Mouse (Mus musculus) gastrocnemius, adult 8-10 months (tissue): ENCODE results near the gene Slc19a1. TPM values are rescaled to one million over a fixed set of nuclear protein-coding genes. Genes with fewer than 3 reads are reported as not detected.

Experiments
- DNase-seq, 2 experiments: peaks; one replicate each; pipeline ENCODE4 v3.0.0; 2022; ENCODE audit warnings: low spot score in 2 of 2
- total RNA-seq, 4 experiments: library from RNA; stranded (reverse); gene quantifications; 2 replicates each; pipeline ENCODE4 v1.2.4; 2022

Slc19a1 gene
- total RNA-seq, result 1 to 10 TPM; 4.6 to 5.5 (median 4.9) TPM

DNA sequence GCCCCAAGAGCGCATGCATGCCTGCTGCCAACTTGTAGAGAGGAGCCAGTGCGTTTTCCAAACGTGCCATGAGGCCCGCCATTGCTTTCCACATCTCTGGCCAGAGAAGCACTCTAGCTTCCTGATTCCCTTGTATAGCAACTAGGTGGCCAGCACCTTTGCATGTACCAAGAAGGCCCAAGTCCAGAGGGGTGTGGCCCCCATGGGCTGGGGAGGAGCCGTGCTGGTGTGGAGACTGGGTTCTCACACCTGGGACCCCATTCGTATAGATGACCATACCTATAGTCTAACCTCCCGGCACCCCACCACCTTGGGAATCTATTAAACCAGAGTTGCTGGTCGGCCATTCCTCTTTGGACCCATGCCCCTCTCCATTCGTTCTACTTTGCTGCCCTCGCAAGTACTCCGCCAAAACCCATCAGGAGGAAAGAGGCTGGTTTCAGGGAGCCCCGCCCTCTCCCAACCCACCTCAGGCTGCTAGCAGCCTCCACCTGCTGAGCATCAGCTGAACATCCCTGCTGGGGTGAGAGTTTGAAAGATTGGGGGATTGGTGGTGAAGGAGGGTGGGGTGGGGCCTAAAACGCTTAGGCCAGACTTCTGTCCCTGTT lies at the start of gene Slc19a1:
Slc19a1 (plus strand) TSS at position 474 of the 608 bp plus-strand sequence.
- no peak for DNase-seq

DNA sequence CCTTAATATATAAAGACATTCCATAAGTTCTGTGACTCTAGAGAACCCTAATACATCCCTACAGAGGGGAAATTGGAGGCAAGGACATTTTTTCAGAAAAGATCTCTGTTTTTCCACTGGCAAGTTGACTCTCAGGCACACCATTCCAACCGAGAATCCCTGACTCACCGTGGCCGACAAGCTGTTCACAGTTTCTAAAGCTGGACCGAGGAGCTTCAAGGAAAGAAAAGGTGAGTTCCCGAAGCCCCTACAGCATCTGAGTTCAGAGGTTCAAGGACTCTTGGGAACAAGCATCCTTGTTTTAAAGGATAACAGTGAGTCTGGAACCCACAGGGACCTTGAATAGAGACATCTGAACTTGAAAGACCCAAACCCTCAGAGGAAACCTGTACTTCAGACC lies 43.5 kb upstream of the Slc19a1 start:
- DNase-seq, result no peak

DNA sequence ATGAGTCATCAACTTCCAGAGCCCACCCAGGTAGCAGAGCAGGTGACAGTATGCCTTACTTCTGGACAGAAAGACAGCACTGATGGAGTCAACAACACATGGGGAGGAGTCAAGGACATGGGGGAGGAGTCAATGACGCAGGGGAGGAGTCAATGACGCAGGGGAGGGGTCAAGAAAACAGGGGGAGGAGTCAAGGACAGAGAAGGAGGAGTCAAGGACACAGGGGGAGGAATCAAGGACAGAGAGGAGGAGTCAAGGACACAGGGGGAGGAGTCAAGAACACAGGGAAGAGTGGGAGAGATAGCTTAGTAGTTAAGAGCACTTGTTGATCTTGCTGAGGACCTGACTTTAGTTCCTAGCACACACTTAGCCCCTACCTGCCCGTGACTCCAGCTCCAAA lies 39.6 kb upstream of the Slc19a1 start:
- DNase-seq, result no peak

DNA sequence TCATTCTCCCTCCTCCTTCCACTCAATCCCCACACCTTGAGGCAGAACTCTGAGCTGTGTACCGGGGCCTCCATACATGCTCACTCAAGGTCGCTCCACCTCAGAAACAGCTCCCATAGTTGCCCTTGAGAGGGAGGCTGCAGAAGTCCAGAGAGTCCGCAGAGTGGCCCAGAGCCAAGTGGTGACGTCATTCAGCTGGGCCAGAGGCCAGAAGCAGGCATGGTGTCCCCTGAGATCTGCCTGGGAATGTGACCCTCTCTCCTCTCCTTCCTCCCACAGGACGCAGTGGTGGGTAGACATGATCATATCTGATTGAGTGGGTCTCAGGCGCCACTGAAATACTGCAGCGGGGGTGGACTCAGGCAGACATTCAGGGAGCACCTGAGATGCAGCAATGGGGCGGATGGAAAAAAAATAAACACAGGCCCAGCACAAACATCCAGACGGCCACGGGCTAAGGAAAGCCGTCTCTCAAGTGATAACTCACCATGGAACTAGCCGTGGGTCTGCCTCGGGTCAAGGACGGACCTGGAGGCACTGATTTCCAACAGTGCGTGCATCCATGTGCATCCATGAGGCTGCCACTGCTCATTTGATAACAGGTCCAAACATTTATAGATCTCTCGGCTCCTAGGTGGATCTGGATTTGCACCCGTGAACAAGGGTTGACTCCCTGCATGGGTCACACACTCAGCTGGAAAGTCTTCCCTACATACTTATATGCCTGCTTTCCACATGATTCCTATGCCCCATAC lies 34.1 kb upstream of the Slc19a1 start:
- DNase-seq, result peak in 1 of 2 experiments; percentile 14

DNA sequence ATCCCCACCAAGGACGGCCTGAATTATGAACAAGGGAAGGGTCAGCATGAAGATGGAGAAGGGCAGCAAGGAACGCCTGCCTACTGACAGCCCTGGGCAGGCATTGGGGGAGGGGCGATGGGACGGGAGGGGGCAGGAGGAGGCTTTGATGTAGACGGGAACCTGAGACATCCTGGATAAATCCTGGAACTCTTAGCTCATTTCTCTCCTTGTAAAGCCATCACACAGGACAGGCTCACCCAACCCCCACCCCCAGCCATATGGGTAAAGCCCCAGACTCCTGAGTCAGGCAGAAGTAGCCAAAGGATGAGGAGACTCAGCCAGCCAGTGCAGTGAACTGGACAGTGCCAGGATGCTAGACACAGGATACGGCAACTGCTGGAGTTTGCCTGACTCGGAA lies 27.1 kb upstream of the Slc19a1 start:
- no peak for DNase-seq

DNA sequence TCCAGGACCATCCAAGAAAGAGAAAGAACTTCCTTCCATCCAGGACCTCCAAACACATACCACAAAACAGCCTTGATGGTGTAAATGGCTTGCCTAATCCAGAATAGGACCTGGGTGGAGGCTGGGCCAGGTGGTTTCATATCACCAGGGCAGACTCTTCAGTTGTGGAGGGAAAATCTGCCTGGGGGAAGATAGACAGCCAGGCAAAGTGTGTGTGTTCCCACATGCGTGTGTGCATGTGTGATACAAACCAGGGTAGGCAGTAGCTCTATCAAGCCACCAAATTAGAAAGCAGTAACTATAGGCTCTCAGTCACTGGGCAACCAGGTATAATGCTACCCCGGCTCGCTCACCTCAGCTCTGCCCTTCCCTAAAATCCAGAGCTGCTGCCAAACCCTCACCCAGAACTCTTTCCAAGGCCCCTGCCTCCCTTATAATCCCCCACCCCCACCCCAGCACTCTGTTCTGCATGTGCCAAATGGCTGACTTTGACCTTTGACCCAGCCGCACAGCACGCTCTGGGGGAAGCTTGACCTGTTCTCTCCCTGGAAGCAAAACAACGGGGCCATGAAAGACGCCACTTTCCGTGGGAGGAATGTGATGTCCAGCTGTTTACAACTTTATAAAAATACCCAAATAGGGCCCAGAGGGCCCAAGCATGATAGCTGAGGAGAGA lies 24.5 kb upstream of the Slc19a1 start:
- no peak for DNase-seq

DNA sequence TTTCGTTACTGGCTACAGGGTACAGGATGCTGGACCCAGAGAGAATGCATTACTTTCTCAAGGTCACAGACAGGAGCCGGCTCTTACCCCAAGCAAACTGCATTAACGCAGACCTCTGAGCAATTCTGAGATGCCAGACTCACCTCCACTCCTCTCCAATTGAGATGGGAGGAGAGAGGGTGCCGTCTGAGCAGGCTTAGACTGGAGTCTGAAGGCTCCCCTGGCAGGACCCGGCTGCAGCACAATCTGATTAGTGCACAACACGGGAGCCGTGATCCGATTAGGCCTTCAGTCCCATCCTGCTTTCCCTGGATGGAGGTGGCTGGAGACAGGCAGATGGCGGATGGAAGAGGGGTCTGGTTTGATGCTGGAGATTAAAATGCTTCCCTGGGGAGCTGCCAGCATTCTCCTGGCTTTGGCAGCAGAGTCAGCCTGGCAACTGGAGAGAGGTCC lies 23.9 kb upstream of the Slc19a1 start:
- DNase-seq, result no peak

DNA sequence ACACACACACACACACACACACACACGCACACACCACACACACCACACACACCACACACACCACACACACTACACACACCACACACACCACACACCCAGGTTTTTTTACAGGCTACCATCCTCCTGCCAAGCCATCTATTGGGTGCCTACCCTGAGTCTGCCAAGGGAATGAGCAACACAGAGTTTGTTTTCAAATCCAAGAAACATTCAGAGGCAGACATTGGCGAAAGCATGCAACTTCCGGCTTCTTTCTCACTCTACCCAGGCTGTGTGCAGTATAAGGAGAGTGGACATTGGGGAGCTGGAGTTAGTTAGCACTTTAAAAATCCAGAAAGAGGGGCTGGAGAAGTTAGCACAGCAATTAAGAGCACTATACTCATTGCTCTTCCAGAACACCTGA lies 23.3 kb upstream of the Slc19a1 start:
- no peak for DNase-seq

DNA sequence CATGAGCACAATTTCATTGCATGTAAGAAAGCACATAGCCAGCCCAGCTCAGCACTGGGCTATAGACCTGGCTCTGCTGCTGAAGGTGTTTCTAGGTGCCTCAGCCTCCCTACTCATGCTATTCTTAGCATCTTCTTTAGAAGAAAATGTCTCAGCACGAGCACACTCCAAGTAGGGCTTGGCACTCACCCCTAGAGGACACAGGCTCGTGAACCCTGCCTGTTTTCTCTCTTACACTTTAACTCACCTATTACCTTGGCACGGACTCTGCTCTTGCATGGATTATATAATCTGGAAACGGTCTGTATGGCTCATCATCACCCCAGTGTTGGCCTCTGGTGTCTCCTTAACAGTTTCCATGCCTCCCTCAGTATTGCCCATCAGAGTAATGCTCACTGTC lies 20.4 kb upstream of the Slc19a1 start:
- no peak for DNase-seq

DNA sequence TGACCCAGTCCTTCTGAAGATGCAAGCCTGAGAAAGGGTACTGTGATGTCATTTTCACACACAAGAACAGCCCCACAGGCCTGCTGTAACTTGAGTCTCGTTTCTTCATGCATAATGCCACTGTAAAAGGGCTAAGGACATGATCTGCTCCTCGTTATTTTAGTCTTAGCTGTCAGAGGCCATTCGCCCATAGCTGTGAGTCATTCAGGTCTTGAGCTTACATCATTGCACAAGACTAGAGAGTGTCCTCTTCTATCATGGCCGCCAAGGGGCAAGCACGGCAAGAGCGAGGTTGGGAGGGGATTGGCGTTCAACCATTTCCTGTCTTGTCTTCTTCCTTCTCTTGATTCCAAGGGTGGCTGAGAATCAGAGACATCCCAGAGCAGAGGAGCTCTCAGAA lies 16.0 kb upstream of the Slc19a1 start:
- DNase-seq, result no peak

DNA sequence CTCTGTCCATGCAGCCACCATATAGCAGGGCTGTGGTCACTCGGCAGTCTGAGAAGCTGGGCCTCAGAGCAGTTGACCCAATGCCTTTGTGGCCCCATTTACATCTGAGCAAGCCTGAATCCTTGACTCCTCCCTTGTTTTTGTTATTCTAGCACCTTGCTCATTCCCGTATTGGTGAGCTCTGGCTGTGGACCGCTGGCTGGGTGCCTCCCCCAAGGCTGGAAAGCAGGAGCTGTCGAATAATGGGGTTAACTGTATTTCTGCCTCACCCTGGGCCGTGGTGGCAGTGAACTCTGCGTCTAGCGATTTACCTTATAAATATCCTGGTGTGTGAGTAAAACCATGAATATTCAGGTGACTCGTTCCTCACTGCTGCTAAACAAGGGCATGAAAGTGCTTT lies 15.5 kb upstream of the Slc19a1 start:
- no peak for DNase-seq

DNA sequence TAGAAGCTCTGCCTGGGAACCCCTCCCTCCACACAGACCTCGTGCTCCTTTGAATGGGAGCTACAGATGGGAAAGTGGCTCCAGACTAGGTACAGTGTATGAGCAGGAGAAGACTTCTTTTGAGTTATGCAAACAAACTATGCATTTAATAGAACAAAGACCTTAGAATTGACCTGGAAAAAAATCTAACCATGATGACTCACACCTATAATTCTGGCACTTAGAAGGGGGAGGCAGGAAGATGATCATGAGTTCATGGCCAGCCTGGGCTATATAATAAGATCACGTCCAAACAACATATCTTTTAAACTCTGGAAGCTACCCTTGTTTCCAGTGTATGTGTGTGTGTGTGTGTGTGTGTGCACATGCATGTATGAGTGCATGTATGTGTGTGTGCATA lies 15.0 kb upstream of the Slc19a1 start:
- no peak for DNase-seq

DNA sequence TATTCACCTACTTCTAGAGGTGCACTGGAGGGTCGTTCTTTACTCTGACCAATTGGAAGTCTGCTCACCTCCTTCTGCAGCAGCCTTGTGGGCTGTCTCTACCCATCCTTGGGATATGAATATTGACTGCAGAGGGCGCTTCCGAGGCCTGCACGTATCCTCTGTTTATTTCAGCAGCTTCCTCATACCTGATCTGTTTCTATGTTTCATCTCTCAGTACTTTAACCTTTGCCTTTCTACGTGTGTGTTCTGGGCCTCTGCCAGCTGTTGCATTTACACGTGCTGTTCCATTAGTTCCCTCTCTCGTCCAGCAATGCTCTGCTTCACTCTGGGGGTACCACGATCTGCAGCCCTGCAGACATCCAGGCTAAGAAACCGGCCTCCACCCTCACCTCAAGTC lies 14.4 kb upstream of the Slc19a1 start:
- DNase-seq, result no peak

DNA sequence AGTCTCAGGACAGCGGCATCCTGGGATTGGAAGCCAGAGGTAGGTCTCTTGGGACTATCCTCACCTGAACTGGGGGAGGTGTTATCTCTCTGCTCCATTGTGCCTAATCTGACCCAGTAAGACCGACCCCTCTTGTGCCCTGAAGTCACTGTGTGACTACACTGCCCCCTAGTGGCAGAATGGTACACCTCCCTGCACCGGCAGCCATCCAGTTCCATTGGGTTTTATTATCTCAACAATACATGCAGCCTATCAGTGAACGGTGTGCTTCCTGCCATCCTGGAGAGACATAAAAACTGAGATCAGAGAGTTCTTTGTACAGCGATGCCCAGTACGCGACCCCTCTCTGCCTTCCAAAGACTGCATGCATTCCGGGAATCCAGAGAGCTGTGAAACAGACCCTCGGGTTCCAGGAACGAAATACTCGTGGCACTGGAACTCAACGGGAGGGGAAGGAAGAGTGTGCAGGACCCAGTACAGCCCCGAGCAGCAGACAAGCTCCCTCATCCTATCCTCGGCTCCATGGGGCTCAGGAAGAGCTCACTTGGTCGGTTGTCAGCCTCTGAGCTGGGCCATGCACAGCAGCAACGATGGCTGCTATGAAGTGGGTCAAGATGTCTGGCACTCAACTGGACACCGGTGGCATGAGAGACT lies 10.5 kb upstream of the Slc19a1 start:
- DNase-seq, result peak; percentile 41 to 51

DNA sequence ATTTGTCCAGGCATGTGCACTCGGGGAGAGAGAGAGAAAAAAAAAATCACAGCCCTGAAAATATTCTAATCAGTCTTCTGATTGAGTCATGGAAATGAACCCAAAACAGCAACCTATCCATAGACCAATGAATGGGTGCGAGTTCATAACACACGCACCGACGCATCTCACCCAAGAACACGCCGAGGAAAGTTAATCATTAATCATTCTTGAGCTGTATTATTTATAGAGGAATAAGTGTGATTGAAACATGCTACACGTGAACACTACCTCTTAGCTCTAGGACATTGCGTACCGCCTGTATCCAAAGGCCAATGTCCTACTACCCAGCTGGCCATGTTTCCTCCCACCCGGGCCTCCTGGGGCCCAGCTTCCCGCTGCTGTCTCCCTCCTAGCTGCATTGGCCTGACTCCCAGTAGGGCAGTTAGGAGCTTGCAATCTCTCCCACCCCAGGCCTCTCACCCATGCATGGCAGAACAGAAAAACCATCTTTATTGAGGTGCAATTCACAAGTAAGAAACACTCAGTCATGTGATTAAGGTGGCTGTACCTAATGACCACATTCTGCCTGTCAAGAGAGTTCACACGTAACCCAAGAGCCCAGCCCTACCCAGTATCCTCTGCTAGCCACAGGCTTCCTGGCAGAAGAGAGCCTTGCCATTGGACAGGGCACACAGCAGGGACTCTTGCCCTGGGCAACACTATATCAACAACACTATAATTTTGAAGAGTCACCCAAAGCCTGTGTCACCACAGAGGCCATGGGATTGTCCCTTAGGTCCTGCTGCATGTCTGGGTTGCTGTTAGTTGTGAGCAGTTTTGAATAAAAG lies 9.5 kb upstream of the Slc19a1 start:
- no peak for DNase-seq

DNA sequence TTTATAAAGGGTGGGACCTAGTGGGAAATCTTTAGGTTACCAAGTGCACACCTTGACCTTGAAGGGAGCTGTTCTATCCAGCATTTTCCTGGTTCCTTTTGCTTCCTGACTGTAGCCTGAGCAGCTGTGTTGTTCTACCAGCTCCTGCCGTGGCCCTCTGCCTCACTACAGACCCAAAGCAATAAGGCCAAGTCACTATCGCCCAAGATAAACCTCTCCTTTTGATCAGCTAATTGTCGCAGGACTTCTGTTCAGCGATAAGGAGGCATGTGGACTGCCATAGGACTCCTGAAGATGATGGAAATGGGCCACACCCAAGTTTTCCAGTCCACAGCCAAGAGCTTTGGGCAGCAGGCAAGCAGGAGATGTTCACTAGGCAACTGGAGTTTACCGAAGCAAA lies 7.8 kb upstream of the Slc19a1 start:
- DNase-seq, result no peak

DNA sequence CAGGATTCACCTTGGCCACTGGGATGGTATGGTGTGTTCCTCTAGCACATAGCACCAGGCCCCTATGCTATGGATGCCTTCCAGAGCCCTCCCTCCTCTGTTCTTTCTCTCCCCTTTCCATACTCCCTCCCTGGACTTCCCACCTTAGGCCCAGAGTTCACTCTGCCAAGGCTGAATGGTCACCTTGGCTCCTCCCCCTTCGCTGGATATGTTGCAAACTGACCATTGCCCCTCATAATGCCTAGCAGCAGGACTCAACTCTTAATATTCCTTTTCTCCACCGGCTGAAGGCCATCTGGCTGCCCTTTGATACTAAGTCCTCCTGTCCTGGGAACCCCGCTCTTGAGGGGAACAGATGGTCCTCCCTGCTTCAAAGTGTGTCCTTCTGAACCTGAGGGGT lies 5.1 kb upstream of the Slc19a1 start:
- DNase-seq, result no peak

DNA sequence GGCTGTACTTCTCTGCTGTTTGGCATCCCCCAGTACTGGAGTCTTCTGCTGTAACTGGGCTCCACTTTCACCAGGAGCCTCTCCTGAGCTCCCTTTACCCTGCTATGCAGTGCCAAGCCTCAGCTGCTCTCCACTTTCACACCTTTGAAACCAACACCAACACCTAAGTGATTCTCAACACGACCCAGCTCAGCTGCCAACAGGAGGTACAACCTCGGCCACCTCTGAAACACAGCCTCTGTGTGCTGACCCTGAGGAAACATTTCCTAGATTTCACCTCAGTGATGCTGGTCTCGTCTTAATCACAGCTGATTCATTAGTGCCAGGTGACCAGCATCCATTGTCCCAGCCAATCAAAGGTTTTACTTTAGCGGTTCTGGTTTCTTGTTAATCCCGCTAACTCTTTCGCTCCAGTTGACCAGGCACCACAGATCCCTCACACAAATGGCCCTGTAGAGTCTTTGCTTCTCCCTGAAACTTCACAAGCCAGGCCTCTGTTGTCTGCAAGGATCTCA lies 3.2 kb upstream of the Slc19a1 start:
- DNase-seq, result no peak

DNA sequence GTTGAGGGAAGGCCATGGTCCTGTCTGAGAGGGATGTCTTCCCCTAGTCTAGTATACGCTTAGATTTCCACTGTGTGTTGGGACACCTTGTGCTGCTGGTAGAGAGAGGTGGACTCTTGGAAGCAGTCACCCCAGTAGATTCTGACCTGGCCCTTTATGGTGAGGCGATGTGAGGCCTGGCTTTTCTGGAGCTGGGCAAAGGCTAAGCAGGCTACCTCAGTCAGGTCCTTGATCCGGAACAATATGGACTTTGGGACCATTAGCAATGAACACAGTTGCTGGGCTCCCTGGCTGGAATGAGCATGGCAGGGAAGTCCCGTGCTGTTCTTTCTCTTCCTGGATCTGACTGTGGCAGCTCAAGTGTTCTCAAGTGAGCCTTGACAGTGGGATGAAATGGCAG lies 2.3 kb upstream of the Slc19a1 start:
- no peak for DNase-seq

DNA sequence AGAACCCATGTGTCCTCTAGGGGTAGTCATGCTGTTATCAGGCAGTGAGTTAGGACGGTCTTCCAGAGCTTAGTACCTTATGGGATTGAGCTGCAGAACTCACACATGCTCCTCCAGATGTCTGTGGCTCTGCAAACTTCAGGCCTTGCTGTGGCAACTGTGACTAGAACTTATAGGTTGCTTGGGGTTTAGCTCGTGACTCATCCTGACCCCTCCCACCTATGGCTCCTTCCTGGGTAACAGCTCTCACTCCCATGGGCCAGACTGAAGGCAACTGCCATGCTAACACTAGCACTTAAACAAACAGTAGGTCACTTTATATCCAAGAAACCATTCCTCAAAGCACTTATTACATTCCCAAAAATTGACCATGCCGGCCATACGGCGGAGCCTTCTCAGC lies 1.4 kb upstream of the Slc19a1 start:
- DNase-seq, result no peak
